8 mouse cellular contexts compared by ENCODE assay signal in genomic region chr9:96536895-96537614, GRCm38 (mm10). TPM values are rescaled to one million over a fixed set of nuclear protein-coding genes. Genes with fewer than 3 reads are reported as not detected.
DNase-seq lines count a peak whose midpoint lies in the region; ATAC-seq and TF ChIP-seq lines count a peak whose summit lies in the region.

No protein-coding gene starts in this region.

- DNase-seq in urinary bladder, postnatal 4 days (ENCODE audit: low spot score in 2 of 2), result peak; percentile 51 to 64
- DNase-seq in urinary bladder, adult 2 months (ENCODE audit: low spot score), result no peak
- peak; percentile 48 to 61 for DNase-seq in cerebellum, postnatal 14 days
- peak; percentile 20 for DNase-seq in gastrocnemius, postnatal 25 days
- DNase-seq in liver, embryonic 14.5 days (ENCODE audit: low read depth in 3 of 3, low spot score in 3 of 3), result peak in 2 of 3 experiments; percentile 18 to 42
- peak; percentile 33 for DNase-seq in naive thymus-derived CD4-positive, alpha-beta T cell, adult 2 months (ENCODE audit: low read depth)
- no peak for DNase-seq in B cell, adult 2 months

- no peak overlapping the region for H3K27ac ChIP-seq in liver, embryonic 14.5 days

- no peaks in the 10 kb centered on the region for H3K27me3 ChIP-seq in liver, embryonic 14.5 days (ENCODE audit: control insufficient read depth, insufficient read depth, low read length)

- peak overlapping the region; percentile 73 for H3K4me2 ChIP-seq in liver, embryonic 14.5 days (ENCODE audit: low read depth)

- TF ChIP-seq CTCF in liver, embryonic 14.5 days (IDR thresholded peaks at IDR 0.05; ENCODE audit: low read depth), result no peak

- peaks cover 0 to 7% of the 10 kb centered on the region in 2 experiments; a peak in 2 of 4 replicates for H3K4me1 ChIP-seq in liver, embryonic 14.5 days (replicated peaks; ENCODE audit: control insufficient read depth in 2 of 2, insufficient read depth in 2 of 2, low read length in 1 of 2)

- H3K9me3 ChIP-seq in liver, embryonic 14.5 days (ENCODE audit: control insufficient read depth, low read length), result no peaks in the 10 kb centered on the region

- TF ChIP-seq EP300 in liver, embryonic 14.5 days (IDR thresholded peaks at IDR 0.05; ENCODE audit: low read depth), result no peak

- ATAC-seq in inflammation-experienced regulatory T-cells, adult 6 months, result peak; percentile 52
- peak; percentile 78 for ATAC-seq in liver, embryonic 14.5 days (ENCODE audit: insufficient read depth)

- no peaks in the 10 kb centered on the region for H3K36me3 ChIP-seq in liver, embryonic 14.5 days (replicated peaks; ENCODE audit: control insufficient read depth, insufficient read depth, low read depth)

- peak overlapping the region; percentile 44 to 58 for H3K4me3 ChIP-seq in liver, embryonic 14.5 days (ENCODE audit: insufficient read depth in 1 of 2, low read depth in 2 of 2, low read length in 2 of 2)

- 26% methylated on average over 37 of the region's 37 CpGs for WGBS in liver, embryonic 14.5 days (ENCODE audit: insufficient replicate concordance)

- peak overlapping the region; percentile 44 for H3K9ac ChIP-seq in liver, embryonic 14.5 days (replicated peaks)

RNA-seq across cellular contexts. Expression of gene Gm28729, which starts 12.0 kb away (rescaled TPM):
- polyA plus RNA-seq in urinary bladder, adult 2 months (2012; rRNA removed), result 19.3 and 20.8 TPM in 2 replicates
- total RNA-seq in gastrocnemius, postnatal 25 days (2021), result under 1 TPM; 0.13 to 0.19 TPM
- polyA plus RNA-seq in inflammation-experienced regulatory T-cells, adult 6 months (2017; shearing (Covaris generic)), result not detected
- polyA plus RNA-seq in liver, embryonic 14.5 days (2012; rRNA removed), result 0.02 TPM in 2 replicates
- not detected in 2 replicates for polyA plus RNA-seq in liver, embryonic 14.5 days (2014; fragmentation: Nextera tagmentation; extraction: Ambion mirVana)

RNA-seq across cellular contexts. Expression of gene Rnf7, which starts 58.6 kb away (rescaled TPM):
- 208 and 227 TPM in 2 replicates for polyA plus RNA-seq in urinary bladder, adult 2 months (2012; rRNA removed)
- 10 to 100 TPM; 62.9 to 65.7 TPM for total RNA-seq in gastrocnemius, postnatal 25 days (2021)
- polyA plus RNA-seq in inflammation-experienced regulatory T-cells, adult 6 months (2017; shearing (Covaris generic)), result 100 to 1,000 TPM in 2 of 3 experiments, 10 to 100 TPM in 1; 98.2 to 121 (median 115) TPM
- 64.2 and 110 TPM in 2 replicates for polyA plus RNA-seq in liver, embryonic 14.5 days (2012; rRNA removed)
- 78.6 and 82.3 TPM in 2 replicates for polyA plus RNA-seq in liver, embryonic 14.5 days (2014; fragmentation: Nextera tagmentation; extraction: Ambion mirVana)

Comparison
In these comparisons a context has a peak if more than half of its experiments do, and no peak if none do; other contexts are left out.
1. DNase-seq: peak in urinary bladder, postnatal 4 days (2 of 2), cerebellum, postnatal 14 days (2 of 2), gastrocnemius, postnatal 25 days (single experiment), liver, embryonic 14.5 days (2 of 3) and naive thymus-derived CD4-positive, alpha-beta T cell, adult 2 months (single experiment); none in urinary bladder, adult 2 months (single experiment) and B cell, adult 2 months (0 of 2).
2. RNA of gene Gm28729, which starts 12.0 kb away (polyA plus RNA-seq): 19.3 to 20.8 TPM in urinary bladder, adult 2 months; 0.02 TPM in liver, embryonic 14.5 days and not detected in inflammation-experienced regulatory T-cells, adult 6 months; every median in the first group is over 10 times any median in the second.